Mouse (Mus musculus) left cerebral cortex, postnatal 10 days (tissue): Measurements from ENCODE around the gene Lrrn3. TPM values are rescaled to one million over a fixed set of nuclear protein-coding genes. Genes with fewer than 3 reads are reported as not detected.

Source experiments
- DNase-seq, 2 experiments: peaks; one replicate each; pipeline ENCODE4 v3.0.0; 2021 to 2022; ENCODE audit warnings: low spot score in 2 of 2, mixed read lengths in 1 of 2; ENCODE audit errors: extremely low spot score in 1 of 2
- intact Hi-C: fragments of 180-260 bp; cut with DNase I; formaldehyde crosslinking; loops from one replicate; pipeline ENCODE4 v1.15.1; 2025
- total RNA-seq, 2 experiments: library from RNA; stranded (reverse); gene quantifications; 2 replicates each; pipeline ENCODE4 v1.2.3; 2021

Lrrn3 gene
- total RNA-seq, 2 experiments from 2014 or later = 69.9 to 70.6 TPM

- intact Hi-C loops = no loop called here
- DNase-seq = no peak
Measured at GRCm38 (mm10) chr12:41468374-41468991, 17.7 kb downstream of the Lrrn3 start.

- DNase-seq = peak in 1 of 2 experiments; percentile 37
- intact Hi-C loops = no loop called here
Measured at GRCm38 (mm10) chr12:41438446-41438845, 47.8 kb downstream of the Lrrn3 start.

DNA sequence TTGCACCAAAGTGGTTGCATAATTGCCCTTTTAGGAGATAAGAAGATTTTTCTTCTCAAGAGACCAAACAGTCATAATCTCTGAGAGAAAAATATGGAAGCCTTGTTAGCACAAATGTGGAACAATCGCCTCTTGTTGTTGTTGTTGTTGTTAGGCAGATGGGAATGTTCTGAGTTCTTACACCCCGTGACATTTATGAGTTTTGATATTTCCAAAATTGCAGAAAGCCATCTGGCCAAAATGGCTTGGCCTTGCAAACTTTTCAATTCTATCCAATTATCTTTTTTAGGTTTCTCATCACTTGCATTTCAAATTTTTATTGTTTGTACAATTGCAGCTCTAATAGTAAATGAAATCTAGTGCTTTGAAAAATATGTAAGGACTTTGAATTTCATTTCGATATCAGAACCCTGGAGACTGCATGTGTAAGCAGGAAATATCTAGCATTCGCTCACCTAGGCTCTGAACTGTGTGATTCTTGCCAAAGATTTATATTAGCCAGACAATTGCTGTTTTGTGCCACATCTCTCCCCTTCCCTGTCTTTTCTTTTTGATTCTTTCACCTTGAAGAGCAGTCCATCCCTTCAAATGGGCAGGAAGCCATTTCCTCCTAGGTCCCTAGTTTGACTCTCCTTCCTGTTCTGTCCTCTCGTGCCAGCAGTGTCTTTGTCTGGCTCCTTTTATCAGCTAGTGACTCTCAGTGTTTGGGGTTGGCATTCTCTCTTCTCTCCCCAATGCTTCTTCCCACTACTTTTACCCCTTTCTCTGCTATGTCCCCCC lies 49.8 kb downstream of the Lrrn3 start:
- no peak for DNase-seq

GRCm38 (mm10) chr12:41428806-41429205 lies 57.4 kb downstream of the Lrrn3 start:
- intact Hi-C loops = no loop called here
- DNase-seq = no peak

More for the DNA sequence above, 49.8 kb downstream of the Lrrn3 start:
- intact Hi-C loops = no loop called here

GRCm38 (mm10) chr12:41427464-41427863 lies 58.8 kb downstream of the Lrrn3 start:
- intact Hi-C loops = no loop called here
- no peak for DNase-seq

DNA sequence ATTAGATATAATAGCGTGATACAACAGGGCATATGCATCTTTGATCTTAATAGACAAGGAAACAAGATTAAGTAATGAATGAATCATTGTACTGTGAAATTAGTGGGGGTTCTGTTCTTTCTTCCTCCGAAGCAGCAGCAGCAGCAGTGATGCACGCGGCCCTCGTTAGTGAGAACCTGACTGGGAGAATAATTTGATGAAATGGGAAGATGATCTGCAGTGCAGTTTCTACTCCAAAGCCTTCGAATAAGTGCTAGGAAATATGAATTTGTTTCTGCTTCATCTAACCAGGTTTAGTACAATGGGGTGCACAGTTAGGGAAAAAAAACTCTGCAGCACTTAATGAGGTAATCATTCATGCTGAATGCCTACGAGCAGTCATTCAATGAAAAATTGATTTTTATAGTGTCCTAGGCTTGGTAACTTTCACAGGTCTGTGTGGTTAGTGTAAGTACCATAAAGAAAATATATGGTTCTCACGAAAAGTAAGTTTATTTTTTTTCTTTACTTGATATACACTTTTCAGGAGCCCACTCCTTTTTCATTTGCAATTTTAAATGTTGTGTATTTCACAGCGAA lies 61.0 kb downstream of the Lrrn3 start:
- no peak for DNase-seq
- intact Hi-C loops = no loop called here

DNA sequence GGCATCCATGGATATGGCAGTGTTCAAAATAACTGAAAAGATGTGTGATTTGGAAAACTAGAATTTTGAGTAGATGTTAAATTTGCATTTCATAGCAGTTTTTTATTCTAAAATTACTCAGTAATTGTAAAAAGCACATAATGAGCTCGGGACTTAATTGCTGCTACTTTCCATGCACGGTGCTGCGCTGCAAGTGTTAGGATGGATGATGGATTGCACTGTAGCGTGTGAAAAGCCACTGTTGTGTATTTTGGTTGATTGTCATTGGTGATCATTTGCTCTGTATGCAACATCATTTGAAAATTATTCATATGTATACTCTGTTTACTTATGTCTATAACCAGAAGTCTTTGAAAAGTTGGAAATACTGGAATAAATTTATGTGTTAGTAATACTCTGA lies 68.3 kb downstream of the Lrrn3 start:
- no peak for DNase-seq
- intact Hi-C loops = no loop called here

- no peak for DNase-seq
Measured at GRCm38 (mm10) chr12:41417099-41417498, 69.1 kb downstream of the Lrrn3 start.

GRCm38 (mm10) chr12:41416635-41417034 lies 69.6 kb downstream of the Lrrn3 start:
- no peak for DNase-seq
- intact Hi-C loops = no loop called here

More at GRCm38 (mm10) chr12:41417099-41417498, 69.1 kb downstream of the Lrrn3 start:
- intact Hi-C loops = no loop called here

- no peak for DNase-seq
- intact Hi-C loops = no loop called here
Measured at GRCm38 (mm10) chr12:41409431-41409830, 76.8 kb downstream of the Lrrn3 start.

DNA sequence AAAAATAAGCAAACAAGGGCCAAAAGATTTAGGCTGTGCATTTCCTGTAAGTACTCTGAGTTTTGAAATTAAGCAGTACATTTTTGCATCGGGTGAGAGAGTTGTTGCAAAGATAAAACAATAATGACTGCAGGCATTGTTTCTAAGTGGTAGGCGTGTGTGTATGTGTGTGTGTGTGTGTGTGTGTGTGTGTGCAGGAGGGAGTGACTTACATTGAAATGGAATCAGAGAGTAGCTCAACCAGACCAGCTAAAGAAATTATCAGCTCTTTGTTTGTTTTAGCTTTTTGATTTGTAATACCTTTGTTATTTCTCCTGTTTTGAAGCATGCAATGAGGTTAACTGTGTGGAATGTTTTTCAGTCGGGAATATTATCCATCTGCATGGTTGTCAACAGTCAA lies 84.3 kb downstream of the Lrrn3 start:
- no peak for DNase-seq
- intact Hi-C loops = no loop called here
